Mouse (Mus musculus) right cerebral cortex, adult 18-20 months (tissue): ENCODE measurements around the gene Snd1.

Experiments used
- DNase-seq: peaks from one replicate; pipeline ENCODE4 v3.0.0; 2022; ENCODE audit warnings: mixed read lengths

Snd1 gene

DNA sequence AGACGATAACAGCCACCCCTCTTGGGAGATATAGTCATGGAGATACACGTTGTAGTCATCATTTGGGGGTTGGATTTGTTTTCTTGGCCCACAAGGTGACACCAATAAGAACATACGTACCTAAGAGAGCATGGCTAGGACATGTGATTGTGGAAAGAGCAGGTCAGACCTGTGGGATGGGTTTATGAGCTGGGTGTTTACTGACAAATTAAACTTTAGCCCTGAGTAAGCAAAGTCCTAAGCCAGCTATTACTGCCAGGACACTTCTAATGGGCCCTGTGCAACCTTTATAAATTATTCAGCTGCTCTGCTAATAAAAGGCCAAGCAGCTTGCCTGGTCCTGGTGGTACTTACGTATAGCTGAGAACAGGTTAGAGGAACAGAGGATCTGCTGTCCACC, 283.4 kb downstream of the Snd1 start:
- no peak for DNase-seq

DNA sequence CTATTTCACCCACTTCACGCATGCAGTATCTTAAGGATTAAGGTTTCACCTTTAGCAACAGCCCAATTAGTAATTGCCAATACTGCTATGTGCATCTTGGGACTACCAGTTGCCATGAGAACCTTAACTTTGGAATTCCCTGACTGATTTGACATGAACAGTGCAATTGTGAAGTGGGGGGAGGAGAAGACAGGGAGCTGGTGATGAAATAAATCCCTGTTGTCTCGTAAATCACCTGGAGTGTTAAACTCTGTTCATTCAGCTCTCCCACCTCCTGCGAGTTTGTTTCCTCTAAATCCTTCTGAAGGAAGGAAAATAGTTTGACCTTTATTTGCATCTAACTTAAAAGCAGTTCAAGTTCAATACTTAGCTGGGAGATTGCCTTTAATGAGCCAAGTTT, 286.8 kb downstream of the Snd1 start:
- no peak for DNase-seq

DNA sequence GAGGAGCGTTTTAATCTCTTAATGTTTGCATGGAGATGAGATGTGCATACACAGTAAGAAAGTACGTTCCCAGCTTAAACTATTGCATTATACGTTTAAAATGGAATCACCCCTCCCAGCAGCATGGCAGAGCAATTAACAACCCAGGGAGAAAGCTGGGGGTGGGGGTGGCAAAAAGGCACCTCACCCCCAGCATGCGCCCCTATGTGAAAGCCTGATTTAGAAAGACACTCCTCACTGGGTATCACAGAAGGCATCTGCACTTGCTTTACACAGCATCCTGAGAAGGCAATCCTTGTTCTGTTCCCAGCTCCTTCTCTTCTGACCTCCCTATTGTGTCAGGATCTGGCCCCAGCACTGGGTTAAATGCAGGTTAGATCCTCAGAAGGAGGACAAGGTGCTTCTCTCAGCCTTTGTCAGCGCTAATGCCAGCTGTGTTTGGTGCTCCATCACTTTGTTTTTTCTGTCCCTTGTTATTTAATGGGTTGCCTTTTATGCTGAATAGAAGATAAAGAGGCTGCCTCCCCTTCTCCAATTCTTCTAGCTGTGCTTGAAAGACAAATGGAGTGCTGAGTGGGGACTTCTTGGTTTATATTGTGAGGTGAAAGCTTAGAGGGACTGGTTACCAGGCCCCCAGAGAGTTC, 287.3 kb downstream of the Snd1 start:
- no peak for DNase-seq

DNA sequence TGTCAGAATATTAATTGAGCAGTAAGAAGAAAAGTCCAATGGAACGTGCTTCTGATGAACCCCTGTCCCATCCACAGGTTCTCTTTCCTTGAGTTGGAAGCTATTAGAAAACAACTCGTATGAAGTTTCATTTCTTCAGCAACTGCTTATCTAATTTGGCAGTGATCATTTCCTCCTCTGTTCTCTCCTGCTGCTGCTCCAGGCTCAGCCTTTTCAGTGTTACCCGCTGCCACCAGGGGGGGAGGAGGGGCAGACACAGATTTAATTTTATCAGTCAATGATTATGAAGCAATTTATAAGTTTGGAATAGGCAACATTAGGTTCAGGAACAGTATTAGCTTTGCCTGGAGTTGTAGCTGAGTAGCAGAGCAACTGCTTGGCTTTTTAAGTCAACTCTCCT, 291.7 kb downstream of the Snd1 start:
- no peak for DNase-seq

DNA sequence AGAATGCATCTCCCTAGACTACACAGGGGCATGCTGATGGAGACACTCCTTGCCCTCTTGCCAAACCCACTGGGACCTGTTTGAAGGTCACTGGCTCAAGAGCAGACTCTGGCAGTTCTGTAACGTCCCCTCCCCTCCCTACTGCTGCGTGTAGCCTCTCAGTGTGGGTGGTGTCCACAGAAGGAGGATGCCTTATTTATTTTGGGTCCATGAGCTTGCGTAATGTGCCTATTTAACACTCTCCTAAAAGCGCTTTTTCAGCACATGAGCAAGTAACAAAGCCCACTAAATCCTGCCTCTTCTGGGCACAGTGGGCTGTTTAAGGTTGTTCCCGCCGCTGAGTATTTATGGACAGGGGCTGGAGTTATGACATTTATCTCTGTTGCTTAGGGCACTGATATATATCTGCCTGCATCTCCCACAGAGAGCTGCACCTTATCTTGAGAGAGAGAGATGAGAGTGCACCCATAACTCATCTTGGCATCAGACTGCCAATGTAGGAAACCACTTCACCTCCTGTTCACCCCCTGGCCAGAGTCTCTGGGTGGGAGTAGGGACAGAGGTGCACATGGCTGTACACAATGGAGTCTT, 293.0 kb downstream of the Snd1 start:
- peak; percentile 63 for DNase-seq

DNA sequence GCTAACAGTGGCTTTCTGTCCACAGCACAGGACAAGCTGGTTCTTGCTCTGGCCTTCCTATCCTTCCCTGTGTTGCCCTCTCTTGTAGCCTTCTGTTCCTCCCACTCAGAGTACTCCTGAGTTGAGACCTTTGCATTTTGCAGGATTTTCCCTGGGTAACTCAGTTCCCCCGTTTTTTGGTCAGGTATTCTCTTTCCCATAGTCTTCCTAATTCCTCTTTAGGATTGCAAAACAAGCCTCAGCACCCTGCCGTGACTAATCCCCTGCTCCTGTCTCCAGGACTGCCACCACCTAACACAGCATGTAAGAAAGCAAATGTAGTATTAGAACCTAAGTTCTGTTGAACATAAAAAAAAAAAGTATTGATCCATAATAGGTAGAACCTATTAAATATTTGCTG, 296.4 kb downstream of the Snd1 start:
- DNase-seq = no peak

DNA sequence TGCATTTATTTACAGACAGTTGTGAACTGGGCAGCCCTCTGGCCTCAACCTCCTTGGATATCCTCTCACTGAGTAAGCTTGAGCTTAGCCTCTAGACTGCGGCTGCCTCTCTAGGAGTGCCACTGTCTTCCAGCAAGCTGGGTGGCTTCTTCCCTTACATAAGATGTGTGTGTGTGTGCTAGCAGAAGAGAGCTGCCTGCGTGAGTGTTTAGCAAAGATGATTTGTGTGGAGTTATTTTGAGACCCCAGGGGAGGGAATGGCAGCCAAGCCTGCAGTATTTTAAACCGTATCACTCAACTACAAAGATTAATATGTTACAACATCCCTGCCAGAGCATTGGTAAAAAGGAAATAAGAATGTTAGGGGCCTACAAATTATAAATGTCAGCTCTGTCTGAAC, 306.8 kb downstream of the Snd1 start:
- DNase-seq = peak; percentile 82

DNA sequence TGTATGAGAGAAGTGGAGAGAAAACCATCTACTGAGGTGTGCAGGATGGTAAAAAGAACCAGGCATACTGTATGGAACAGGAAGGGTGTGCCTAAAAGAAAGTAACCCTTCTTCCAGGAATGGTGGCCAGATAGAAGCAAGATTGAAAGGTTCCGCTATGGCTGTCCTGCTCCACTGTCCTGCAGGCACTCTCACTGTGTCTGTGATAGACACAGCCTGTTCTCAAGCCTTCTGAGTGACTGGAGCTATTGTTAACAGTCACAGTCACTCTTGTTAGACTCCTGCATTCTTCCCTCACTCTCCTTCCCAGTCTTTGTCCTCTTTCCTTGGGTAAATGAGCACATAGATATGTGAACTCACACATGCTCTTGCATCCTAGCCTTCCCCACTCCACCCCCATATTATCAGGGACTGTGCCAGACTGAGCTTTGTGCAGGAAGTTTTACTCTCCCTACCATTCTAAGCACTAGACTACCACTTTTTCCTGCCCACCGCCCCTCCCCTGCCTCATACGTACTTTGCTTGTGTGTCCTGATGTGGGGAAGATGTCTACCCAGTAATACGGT, 308.2 kb downstream of the Snd1 start:
- no peak for DNase-seq

DNA sequence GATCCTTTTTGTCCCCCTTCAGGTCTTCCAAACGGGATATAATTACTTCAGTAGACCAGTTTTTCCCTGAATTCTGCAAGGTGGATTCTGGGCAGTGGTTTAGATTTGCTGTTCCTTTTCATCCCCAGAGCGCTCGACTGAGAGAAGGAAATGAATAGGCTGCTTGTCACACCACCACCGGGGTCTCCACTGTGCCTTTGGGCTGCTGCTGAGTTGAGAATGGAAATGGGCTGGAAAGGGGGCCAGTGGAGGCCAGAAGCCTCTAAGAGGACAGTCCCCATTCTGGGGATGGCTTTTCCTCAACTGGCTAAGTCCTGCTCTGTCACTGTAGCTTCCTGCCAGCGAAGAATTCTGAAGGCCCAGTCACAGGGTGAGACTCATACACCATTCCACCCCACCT, 309.0 kb downstream of the Snd1 start:
- DNase-seq = no peak

DNA sequence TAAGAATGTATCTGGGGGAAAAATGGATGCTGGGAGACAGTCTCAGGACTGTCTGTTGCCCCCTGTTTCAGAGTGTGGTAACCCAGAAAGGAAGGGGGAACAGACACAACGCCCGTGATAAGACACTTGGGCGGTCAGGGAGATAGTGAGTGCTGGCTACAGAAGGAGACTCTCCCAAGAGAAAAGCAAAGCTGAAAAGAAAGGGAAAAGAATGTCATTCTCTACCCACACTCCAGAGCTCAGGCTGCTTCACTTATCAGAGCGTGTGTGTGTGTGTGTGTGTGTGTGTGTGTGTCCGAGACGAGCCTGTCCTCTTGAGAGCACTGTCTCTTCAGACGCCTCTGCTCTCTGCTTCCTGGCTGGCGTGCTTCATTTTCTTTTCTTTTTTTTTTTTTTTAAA, 310.8 kb downstream of the Snd1 start:
- no peak for DNase-seq

DNA sequence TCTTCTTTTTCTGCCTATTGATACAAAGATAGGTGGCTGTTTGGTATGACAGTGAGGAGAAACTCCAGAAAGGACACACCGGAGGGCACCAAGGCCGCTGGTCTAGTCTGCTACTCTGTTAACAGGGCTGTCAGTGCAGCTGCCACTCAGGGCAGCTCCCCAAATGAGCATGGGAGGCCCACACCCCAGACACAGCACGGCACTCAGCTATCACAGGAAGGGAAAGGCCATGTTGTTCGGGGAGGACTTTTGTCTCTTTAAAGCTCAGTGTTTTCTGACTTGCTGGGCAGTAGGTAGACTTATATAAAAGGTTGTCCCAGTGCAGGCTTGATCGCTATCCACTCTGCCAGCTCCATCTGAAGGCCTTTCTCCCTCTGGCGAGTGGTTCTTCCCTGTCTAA, 312.2 kb downstream of the Snd1 start:
- DNase-seq = no peak

DNA sequence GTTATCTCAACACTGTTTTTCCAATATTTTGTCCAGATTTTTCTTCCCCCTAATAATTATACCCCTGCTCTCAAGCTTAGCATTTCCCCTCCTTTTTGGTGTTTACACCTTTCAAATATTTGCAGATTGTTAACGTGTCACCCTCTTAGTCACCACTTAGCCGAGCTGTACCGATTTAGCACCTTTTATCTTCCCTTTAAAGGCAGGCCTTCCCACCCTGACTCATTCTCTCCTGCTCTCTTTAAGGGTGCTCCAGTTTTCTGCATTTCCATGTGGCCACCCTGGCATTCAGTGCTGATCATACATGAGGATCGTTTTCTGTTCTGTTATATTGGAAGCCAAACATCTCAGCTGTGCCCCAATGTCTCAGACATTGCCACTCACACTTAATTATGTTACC, 314.7 kb downstream of the Snd1 start:
- DNase-seq = no peak

DNA sequence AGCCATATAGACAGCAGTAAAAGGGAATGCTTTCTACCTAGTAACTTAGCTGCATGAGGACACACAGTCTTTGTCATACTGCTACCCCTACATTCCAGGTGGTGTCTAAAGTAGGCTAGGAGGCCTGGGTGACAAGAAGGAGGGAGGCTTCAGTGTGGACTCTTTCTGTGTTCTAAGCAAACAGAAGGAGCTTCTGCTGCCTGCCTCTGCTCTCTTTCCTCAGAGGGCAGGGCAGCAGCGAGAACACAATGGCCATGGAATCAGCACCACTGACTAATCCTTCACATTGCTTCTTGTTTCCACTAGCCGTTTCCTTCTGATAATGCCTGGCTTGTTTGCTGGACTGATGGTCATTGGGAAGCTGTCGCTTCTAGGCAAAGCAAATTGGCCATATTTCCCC, 316.2 kb downstream of the Snd1 start:
- DNase-seq = no peak

DNA sequence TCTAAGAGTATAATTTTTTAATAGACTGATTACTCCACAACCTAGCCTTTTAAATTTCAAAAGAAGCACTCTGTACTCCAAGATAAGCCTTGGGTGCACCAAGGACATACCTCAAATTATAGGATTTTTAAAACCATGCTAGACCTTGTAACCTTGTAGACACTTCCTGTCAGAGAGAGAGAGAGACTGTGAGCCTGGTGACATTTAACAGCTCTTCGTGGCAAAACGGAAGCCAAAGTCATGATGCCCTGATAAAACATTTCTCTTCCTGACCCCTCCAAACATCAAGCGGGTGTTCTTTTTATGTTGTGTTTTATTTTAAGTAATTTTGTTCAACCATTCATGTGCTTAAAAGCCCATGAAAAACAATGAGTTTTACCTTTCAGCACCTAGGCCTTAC, 316.9 kb downstream of the Snd1 start:
- DNase-seq = no peak

DNA sequence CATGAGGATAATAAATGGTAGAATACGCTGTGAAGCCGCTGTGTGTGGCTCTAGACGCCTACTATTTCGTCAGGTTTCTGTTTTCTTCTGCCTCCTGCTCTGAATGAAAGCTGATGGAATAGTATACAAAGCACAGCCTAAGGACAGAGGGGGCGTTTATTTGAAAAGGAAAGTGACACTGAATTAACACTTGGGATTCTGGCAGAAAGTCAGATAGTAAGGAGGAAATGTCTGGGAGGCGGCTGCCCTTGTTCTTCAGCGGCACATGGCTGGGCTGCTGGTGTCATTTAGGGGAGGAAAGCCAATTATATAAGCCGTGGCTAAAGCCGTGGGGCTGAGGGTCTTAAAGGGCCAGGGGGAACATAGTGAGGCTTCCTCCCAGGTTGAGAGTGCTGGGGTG, 320.4 kb downstream of the Snd1 start:
- no peak for DNase-seq

DNA sequence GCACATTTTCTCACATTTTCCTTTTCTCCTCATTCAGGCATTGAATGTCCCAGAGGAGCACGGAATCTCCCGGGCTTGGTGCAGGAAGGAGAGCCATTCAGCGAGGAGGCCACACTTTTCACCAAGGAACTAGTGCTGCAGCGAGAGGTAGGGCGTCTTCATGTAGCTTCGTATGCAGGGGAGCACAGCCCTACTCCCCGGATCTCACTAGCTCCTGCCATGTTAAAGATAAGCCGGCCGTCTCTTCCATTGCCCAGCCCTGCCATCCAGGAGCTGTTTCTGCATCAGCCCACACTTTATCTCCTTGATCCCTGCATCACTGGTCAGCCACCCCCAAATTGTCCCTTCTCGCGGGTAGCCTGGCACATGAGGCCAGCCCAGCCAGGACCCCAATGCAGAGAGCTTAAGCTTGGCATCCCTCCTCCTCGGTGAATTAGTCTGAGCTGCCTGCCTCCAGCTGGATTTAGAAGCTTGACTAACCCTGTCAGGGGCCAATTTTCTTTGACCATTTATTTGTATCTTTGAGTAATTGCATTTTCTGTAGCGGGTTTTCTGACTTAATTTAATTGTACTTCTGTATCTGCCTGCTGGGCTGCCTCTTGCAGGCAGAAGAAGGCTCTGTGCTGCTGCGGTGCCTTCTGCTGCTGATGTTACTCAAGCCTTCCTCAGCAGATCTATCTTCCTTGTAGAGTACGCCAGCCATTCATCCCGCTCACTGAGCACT, 321.0 kb downstream of the Snd1 start:
- DNase-seq = no peak

DNA sequence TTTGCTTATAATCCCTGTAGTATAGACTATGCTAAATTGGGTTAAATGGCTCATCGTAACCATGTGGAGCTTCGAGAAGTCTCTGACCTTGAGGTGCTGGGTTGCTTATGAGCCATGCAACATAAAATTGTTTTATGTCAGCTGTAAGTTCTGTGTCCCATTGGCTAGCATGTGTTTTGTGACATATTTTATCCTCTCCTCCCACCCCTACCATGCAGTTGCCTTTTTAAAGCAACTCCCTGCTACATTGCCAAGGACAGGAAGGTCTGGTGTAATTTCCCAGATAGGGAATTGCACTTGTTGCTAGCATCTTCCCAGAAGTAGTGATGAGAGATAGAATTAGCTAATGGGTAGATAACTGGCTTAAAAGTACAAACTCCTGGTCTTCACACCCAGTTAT, 324.9 kb downstream of the Snd1 start:
- DNase-seq = no peak

DNA sequence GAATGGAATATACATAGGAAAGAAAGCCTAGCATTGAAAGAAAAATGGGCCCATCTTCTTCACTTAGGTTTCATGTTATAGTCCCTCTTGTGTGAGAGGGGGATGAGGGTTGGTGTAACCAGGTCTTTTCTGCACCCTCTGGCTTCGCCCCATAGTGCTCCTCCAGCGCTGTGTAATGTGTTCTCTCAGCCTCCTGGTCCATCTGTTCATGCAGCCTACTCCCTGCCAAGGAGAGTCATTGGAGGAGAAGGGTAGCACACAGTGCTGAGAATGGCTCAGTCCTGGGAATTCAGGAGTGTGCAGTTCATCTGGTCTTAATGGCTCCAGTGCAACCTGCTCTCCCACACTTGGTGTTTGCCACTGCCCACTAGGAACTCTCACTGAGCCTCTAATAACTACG, 326.0 kb downstream of the Snd1 start:
- DNase-seq = peak; percentile 83

DNA sequence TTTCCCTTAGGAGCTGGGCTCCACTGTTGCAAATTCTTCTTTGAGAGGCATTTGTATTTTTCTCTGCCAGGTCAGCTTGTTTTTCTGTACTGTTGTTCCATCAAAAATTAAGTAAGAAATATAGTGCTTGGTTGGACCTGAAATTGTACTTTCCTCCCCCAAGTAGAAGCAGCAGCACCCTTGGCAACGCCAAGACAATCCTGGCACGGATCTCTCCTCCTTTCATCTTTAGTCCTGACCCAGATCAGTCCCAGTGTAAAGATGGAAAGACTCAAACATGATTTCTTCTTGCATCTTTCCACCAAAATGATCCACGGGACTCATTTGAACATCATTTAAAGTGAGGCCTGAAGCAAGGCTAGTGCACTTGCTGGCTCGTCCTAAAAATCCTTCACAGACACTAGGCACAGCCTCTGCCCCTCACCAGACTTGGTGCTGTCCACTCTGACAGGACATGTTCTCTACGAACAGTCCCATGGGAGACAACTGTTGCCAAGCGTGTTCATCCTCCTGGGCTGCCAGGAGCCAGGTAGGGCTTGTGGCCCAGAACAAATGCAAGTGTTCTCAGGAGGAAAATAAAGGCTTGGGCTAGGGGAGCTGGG, 328.8 kb downstream of the Snd1 start:
- DNase-seq = no peak

DNA sequence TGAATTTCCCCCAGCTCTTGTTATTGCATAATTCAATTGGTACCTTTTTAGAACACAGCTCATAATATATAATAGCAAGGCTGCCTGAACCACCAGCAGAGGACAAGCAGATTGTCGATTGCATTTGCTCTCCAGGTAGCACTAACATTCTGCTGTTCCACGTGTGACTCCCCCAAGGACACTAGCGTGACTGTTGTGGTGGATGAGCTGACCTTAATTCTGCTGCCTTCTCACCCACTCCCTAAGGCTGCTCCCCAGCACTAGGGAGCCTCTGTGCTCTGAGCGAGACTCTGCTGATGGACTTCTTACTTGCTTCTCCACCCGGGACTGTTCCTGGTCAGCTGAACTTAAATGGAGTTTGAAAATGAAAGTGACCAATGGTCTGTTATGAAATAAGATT, 329.8 kb downstream of the Snd1 start:
- no peak for DNase-seq

DNA sequence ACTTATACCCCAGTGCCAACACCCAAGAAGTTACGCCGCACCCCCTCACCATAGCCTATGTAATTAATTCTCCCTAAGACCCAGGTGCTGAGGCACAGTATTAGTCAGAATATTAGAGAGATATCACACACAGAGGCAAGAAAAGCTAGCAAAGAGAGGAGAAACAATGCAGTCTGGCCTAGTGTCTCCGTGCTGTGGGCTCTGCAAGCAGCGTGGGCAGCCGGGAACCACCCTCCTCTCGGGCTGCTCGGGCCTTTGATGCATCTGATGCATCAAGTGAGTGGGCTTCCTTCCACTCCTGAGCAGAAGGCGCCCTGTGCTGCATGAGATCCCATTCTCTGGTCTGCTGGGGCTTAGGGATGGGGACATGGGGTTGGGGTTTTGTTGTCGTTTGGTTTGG, 338.1 kb downstream of the Snd1 start:
- DNase-seq = peak; percentile 65

DNA sequence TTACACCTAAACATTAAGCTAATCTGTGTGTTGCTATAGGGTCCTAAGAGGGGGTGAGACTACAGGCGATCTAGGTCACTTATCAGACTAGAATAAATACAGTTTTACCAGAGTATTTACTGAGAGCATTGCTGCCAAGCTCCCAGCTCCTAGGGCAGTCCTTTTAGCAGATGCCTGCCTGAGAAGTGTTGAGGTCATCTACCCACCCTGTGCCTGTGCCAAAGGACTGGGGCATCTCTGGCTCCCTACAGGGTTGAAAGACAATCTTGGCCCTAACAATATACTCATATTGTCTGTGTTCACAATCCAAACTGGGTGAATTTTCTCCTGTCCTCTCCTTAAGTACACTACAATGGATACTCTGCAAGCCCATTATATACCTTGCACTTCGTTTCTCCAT, 340.0 kb downstream of the Snd1 start:
- no peak for DNase-seq

DNA sequence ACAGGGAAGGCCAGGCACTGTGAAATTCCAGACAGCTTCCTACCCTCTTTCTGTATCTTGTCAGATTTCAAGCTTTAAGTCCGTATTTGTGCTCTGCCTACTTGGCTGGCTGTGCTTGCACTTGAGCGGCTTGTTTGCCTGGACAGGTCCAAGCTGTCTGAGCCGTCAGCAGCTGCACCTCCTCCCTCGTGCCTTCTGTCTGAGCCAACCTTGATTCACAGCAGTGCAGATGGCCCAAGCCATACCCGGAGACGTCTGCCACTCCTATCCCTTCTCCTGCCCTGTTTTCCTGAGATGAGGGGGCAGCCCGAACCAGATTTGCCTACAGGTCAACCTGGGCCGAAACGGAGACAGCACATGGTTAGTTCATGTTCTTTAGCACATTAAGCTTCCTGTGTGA, 342.1 kb downstream of the Snd1 start:
- peak; percentile 89 for DNase-seq
